Mouse (Mus musculus) megakaryocyte, adult 5-6 weeks (primary cell): ENCODE results near the gene Ppp2r2c. TPM values are rescaled to one million over a fixed set of nuclear protein-coding genes. Genes with fewer than 3 reads are reported as not detected.
A peak's percentile ranks its signal among the peaks of the same experiment; 100 is the strongest.

Source experiments
- ATAC-seq: 2 replicates; pipeline ENCODE4 v1.8.0; 2016; ENCODE audit warnings: mild to moderate bottlenecking, inconsistent platforms; ENCODE audit not compliant: poor library complexity, severe bottlenecking
- total RNA-seq, 2 experiments: library from RNA; stranded (forward) in 1 of 2; stranded (reverse) in 1 of 2; fragments of 153-499, 151-499 nt in 1 of 2; fragments of 221-1000, 200-1000 nt in 1 of 2; gene quantifications; 2 replicates each; pipeline versions ENCODE4 v1.2.3 to v1.2.4; 2015 to 2017

Gene Ppp2r2c
- total RNA-seq (2015), result not detected in 2 replicates
- not detected in 2 replicates for total RNA-seq (2017)

- no peak for ATAC-seq
Observed at GRCm38 (mm10) chr5:36868266-36869090, at the start of gene Ppp2r2c. Ppp2r2c (plus strand) TSS chr5:36868513.

- ATAC-seq, result no peak
Observed at GRCm38 (mm10) chr5:36819742-36820141, 48.6 kb upstream of the Ppp2r2c start.

- peak; percentile 74 for ATAC-seq
Observed at GRCm38 (mm10) chr5:36820142-36820541, 48.2 kb upstream of the Ppp2r2c start.

GRCm38 (mm10) chr5:36822907-36823306, 45.4 kb upstream of the Ppp2r2c start:
- ATAC-seq, result no peak

- no peak for ATAC-seq
Observed at GRCm38 (mm10) chr5:36829098-36829497, 39.2 kb upstream of the Ppp2r2c start.

GRCm38 (mm10) chr5:36829913-36830879, 38.1 kb upstream of the Ppp2r2c start, which contains the start of gene Man2b2:
Man2b2 (minus strand) TSS chr5:36830653.
- ATAC-seq, result peak; percentile 97

GRCm38 (mm10) chr5:36831272-36831671, 37.0 kb upstream of the Ppp2r2c start:
- ATAC-seq, result no peak

GRCm38 (mm10) chr5:36835933-36836332, 32.4 kb upstream of the Ppp2r2c start:
- ATAC-seq, result peak; percentile 75

GRCm38 (mm10) chr5:36839032-36839431, 29.3 kb upstream of the Ppp2r2c start:
- ATAC-seq, result no peak

- peak; percentile 66 for ATAC-seq
Observed at GRCm38 (mm10) chr5:36839602-36840001, 28.7 kb upstream of the Ppp2r2c start.

GRCm38 (mm10) chr5:36840092-36840491, 28.2 kb upstream of the Ppp2r2c start:
- peak; percentile 64 for ATAC-seq

- ATAC-seq, result no peak
Observed at GRCm38 (mm10) chr5:36841701-36842100, 26.6 kb upstream of the Ppp2r2c start.

GRCm38 (mm10) chr5:36844490-36844889, 23.8 kb upstream of the Ppp2r2c start:
- ATAC-seq, result no peak

GRCm38 (mm10) chr5:36851572-36851971, 16.7 kb upstream of the Ppp2r2c start:
- ATAC-seq, result no peak

GRCm38 (mm10) chr5:36855180-36855579, 13.1 kb upstream of the Ppp2r2c start:
- no peak for ATAC-seq

- ATAC-seq, result no peak
Observed at GRCm38 (mm10) chr5:36856529-36856928, 11.8 kb upstream of the Ppp2r2c start.

GRCm38 (mm10) chr5:36857546-36857945, 10.8 kb upstream of the Ppp2r2c start:
- ATAC-seq, result no peak

- ATAC-seq, result no peak
Observed at GRCm38 (mm10) chr5:36861084-36861483, 7.2 kb upstream of the Ppp2r2c start.

GRCm38 (mm10) chr5:36866701-36867250, 1.5 kb upstream of the Ppp2r2c start:
- ATAC-seq, result no peak

GRCm38 (mm10) chr5:36867561-36867960, 752 bp upstream of the Ppp2r2c start:
- ATAC-seq, result no peak

GRCm38 (mm10) chr5:36869186-36869577, 869 bp downstream of the Ppp2r2c start:
- ATAC-seq, result no peak
